Mouse (Mus musculus) embryo, embryonic 10.5 days (tissue): ENCODE results near the gene Nectin1.
A peak's percentile ranks its signal among the peaks of the same experiment; 100 is the strongest.

Source experiments
- DNase-seq: peaks from one replicate; pipeline ENCODE4 v3.0.0-alpha.2; 2015; ENCODE audit warnings: low spot score

The Nectin1 gene

DNA sequence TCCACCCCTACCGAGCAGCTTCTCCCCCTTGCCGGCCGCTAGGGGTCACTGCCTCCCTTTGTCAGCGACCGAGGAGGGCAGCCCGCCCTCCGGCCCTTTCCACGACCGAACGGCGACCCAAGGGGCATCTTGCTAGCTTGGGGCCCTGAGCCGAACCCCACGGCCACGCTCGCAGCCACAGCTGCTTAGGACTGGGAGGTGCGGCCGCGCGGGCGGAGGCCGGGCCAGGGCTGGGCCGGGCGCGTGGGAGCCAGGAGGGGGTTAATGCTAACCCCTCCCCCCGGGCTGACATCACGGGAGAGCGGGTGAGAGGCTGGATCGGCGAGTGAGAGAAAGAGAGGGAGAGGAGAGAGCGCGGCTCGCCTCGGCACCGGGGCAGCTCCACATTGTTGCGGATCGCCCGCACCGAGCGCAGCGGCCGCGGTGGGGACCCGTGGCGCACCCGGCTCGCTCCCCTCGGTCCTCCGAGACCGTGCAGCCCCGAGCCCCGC lies at the start of gene Nectin1:
Gene Nectin1, plus strand, starts transcription at position 338 of the 491 bp plus-strand sequence.
- peak; percentile 93 for DNase-seq

- DNase-seq = peak; percentile 93
Observed at GRCm38 (mm10) chr9:43698080-43698712, 45.6 kb upstream of the Nectin1 start.

DNA sequence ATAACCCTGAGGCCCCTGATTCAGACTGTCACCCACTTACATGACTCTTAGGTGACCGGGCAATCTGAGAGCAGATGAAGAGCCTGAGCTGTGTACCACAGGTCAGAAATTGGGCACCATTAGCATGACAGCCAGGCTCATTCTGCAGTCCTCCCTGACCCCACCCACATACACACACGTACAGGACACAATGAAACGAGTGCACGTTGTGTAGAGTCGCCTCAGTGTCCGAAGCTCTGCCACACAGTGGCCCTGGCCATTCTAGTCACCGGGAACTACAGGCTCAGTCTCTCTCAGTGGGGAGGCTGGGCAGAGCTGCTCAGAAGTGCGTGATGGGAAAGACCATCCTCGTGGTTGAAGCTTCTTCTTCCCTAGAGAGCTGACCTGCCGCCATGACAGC lies 44.9 kb upstream of the Nectin1 start:
- no peak for DNase-seq

GRCm38 (mm10) chr9:43699417-43700225 lies 44.2 kb upstream of the Nectin1 start:
- no peak for DNase-seq

DNA sequence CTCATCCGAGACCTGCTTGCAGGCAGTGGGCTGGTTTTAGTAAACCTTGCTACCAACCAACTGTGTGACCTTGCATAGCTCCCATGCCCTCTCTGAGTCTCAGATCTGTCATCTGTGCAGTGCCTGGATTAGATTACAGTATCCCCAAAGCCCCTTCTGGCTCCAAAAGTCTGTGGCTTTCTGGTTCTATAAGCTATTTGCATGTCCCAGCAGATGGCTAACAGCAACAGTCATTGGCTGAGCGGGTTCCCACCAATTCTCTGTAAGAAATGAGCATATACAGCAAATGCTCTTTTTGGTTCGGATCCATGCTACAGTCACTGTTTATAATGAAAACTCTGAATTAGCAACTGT lies 43.6 kb upstream of the Nectin1 start:
- no peak for DNase-seq

- no peak for DNase-seq
Observed at GRCm38 (mm10) chr9:43701748-43702147, 42.0 kb upstream of the Nectin1 start.

GRCm38 (mm10) chr9:43707571-43707970 lies 36.2 kb upstream of the Nectin1 start:
- DNase-seq = no peak

DNA sequence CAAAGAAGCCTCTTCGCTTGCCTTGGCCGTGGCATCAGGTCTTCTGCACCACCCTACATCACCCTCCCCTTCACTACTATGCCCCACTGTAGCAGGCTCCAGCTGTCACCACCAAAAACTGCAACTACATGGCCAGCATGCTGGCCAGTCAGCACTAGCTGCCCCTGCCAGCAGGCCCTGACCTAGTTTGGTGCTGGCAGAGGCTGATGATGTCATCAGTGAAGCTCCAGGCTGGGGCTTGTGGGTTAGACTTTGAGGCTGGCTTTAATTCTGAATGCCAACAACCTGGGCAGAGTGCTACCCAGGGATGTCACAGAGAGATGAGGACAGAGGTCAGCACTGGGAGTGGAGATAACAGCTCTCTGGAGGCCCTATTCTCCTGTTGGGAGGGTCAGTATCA lies 35.1 kb upstream of the Nectin1 start:
- DNase-seq = no peak

- no peak for DNase-seq
Observed at GRCm38 (mm10) chr9:43713432-43713831, 30.4 kb upstream of the Nectin1 start.

GRCm38 (mm10) chr9:43719407-43719839 lies 24.4 kb upstream of the Nectin1 start:
- no peak for DNase-seq

GRCm38 (mm10) chr9:43720046-43720445 lies 23.7 kb upstream of the Nectin1 start:
- no peak for DNase-seq

DNA sequence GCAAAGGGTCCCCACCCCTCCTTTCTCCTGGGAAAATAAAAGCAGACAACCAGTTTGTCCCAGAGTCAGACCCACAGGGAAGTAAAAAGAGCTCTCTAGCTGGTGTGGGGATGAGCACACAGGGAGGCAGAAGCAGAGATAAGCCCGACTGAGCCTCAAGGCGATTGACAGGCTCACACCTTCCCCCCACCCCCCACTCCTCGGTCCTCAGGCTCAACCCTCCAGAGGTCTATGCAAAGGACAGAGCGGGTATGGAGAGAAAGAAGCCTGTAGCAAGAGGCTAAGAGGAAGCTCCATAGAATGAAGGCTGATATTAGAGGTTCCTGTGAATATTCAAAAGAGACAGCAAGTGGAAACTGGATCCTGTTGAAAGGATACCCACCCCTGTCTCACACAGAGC lies 19.7 kb upstream of the Nectin1 start:
- no peak for DNase-seq

DNA sequence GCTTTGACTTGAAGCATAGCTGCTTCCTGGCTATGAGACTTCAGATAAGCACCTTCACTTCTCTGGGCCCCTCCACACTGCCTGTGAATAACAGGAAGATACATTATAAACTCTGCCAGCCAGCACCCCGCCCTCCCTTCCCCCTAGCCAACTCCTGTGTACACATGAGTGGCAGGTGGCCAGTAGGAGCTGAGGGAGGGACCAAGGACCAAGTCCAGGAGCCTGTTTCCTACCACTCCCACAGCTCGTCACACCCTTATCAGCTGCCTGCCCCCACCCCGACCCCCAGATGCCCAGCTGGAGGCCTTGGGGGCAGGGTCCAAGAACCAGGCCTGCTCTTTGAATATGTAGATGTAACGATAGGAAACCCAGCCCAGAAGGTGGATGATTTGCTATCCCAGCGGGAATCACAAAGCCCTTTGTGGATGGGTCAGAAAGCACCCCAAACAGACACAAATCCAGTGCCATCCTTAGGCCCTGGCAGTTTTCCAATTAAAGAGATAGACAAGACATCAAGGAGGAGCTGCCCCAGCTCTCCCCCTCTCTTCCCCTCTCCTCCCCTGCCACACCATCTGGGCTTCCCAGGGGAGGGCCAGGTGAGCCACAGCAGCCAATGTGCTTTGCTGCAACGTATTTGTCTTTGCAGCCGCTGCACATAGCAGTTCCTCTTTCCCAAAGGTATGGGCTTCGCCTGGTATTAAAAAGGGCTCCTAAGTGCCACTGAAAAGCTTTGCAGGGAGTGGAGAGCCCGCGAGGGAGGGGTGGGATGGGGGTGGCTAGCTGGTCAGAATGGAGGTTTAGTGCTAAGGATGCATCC lies 14.1 kb upstream of the Nectin1 start:
- no peak for DNase-seq

- DNase-seq = peak; percentile 84
Observed at GRCm38 (mm10) chr9:43730284-43731027, 13.3 kb upstream of the Nectin1 start.

DNA sequence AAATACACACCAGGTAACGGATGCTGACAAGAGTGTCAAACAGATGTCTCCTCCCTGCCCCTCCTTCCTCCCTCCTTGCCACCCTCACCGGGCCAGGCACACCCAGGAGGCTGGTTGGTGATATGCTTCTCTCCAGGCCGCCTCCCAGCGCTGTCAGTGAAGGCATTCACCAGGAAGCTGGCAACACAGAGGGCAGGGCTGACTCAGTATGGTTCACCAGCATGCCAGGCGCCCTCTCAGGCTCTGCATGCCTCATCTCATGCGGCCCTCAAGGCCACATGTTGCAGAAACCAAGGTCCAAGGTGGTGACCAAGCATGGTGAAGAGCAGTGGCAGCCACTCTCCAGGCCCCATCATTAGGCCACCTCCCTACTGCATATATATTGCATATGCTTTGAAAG lies 11.9 kb upstream of the Nectin1 start:
- no peak for DNase-seq

DNA sequence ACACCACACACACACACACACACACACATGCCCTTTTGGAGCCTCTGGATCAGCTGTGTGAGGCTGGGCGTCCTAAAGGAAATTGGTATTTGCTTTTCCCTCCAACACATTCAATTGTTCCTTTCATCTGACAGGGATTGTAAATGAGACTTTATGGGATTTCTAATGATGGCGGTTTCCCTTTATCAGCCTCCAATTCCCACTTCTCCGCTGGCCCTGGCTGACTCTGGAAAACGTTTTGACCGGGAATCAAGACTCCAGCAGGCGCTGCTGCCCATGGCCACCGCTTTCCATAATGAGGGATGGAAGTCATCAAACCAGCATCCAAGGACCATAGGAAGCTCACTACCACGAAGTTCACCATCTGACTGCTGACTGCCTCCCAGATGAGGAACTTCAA lies 11.1 kb upstream of the Nectin1 start:
- no peak for DNase-seq

DNA sequence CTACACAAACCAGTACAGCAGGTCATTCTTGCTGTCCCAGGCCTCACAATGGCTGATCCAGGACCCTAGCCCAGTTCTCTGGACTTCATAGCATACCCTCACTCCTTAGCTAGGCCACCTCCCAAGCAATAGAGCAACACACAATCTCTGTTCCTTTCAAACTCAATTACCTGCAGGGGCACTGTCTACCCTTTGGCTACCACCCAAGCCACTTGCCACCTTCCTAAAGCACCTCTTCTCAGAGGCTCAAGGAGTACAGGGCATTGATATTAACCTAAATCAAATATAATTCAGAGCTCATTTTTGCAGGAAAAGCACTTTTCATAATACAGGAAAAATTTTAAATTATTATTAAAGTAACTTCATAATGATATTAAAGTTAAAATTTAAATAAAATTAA lies 8.8 kb upstream of the Nectin1 start:
- no peak for DNase-seq

DNA sequence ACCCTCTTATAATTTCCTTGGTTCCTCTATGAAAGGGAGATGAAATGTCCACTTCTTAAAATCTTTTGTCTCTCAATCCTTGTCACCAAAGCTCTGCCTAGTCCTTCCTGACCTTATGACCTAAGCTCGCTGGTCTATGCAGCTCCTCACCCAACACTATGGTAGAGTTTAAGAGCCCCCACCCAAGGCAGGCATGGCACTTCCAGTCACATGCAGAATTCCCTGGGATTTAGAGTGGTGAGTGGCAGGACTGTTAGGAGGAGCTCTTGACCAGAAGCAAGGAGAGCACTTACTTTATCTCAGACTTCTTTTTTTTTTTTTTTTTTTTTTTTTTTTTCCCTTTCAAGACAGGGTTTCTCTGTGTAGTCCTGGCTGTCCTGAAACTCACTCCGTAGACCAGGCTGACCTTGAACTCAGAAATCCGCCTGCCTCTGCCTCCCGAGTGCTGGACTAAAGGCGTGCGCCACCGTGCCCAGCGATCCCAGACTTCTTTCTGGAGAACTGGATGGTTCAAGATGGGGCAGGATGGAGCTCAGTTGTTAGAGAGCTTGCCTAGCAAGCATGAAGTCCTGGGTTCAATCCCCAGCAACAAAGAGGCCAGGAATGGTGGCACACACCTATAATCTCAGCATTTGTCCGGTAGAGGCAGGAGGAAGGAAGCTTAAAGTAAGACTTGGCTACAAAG lies 7.6 kb upstream of the Nectin1 start:
- DNase-seq = no peak

DNA sequence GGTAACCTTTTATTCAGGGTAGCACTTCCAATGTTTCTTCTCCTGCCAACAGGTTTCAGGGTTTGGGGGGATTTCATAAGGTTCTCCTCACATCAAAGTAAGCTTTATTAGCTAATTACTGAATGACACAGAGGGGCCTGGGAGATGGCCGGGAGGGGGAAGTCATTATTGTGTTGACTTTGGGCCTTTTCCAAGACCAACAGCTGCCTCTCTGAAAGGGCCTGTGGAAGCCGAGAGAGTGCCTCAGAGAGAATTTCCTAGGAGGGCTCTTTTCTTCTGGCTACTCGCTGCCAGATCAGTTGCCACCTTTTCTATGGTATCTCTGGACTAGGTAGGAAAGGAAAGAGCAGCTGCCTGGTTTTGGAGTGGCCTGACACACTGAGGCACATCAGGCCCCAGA lies 6.5 kb upstream of the Nectin1 start:
- no peak for DNase-seq

GRCm38 (mm10) chr9:43737871-43738292 lies 5.9 kb upstream of the Nectin1 start:
- DNase-seq = peak; percentile 56

- no peak for DNase-seq
Observed at GRCm38 (mm10) chr9:43738480-43739084, 5.2 kb upstream of the Nectin1 start.
